Mouse (Mus musculus) spleen, adult 2 months (tissue): ENCODE results near the gene Adcy2. TPM values are rescaled to one million over a fixed set of nuclear protein-coding genes. Genes with fewer than 3 reads are reported as not detected.

Experiments
- DNase-seq, 2 experiments: peaks; one replicate each; pipeline versions ENCODE4 v3.0.0 to v3.0.0-alpha.2; 2012 to 2021; ENCODE audit warnings: low spot score in 2 of 2, low read depth in 1 of 2
- H3K27ac ChIP-seq: fragments of 200-500 bp; 2 replicates; pipeline ENCODE4 v1.5.1; 2012; ENCODE audit warnings: low read length, inconsistent platforms; ENCODE audit not compliant: insufficient read depth
- H3K27me3 ChIP-seq: fragments of 200-500 bp; 2 replicates; pipeline ENCODE4 v1.6.1; 2012; ENCODE audit warnings: mild to moderate bottlenecking, moderate library complexity, low read length, inconsistent platforms; ENCODE audit not compliant: control insufficient read depth, insufficient read depth
- H3K36me3 ChIP-seq: fragments of 200-500 bp; 2 replicates; pipeline ENCODE4 v1.6.1; 2012; ENCODE audit warnings: mild to moderate bottlenecking, low read length, inconsistent platforms; ENCODE audit not compliant: control insufficient read depth, insufficient read depth
- H3K4me1 ChIP-seq: fragments of 200-500 bp; 2 replicates; pipeline ENCODE4 v1.6.1; 2011; ENCODE audit warnings: inconsistent platforms; ENCODE audit not compliant: control insufficient read depth, insufficient read depth, insufficient read length
- H3K4me3 ChIP-seq: fragments of 200-500 bp; 2 replicates; pipeline ENCODE4 v1.5.1; 2011; ENCODE audit warnings: mild to moderate bottlenecking, inconsistent platforms; ENCODE audit not compliant: insufficient read depth, insufficient read length; ENCODE audit errors: extremely low read depth
- CTCF ChIP-seq: fragments of 200-500 bp; IDR thresholded peaks from 2 replicates; pipeline ENCODE4 v1.5.1; 2011; ENCODE audit warnings: mild to moderate bottlenecking, inconsistent platforms; ENCODE audit not compliant: insufficient read depth, insufficient read length, insufficient replicate concordance; ENCODE audit errors: extremely low read depth
- POLR2A ChIP-seq: fragments of 200-500 bp; IDR thresholded peaks from 2 replicates; pipeline ENCODE4 v1.6.1; 2011; ENCODE audit warnings: low read depth, low read length, inconsistent platforms
- WGBS: fragments of 180-500 bp; shearing (Covaris S2); methylation state at CpG from one replicate; pipeline ENCODE4 v1.1.7; 2018; 5-methylcytosine and 5-hydroxymethylcytosine counted together
- polyA plus RNA-seq: library from polyadenylated mRNA; depleted of rRNA; stranded (reverse); fragments of >200 nt; gene quantifications from 2 replicates; pipeline ENCODE4 v1.2.3, GENCODE M21; 2012

Adcy2 gene
- polyA plus RNA-seq, 1 experiment: 0.25 TPM

DNA sequence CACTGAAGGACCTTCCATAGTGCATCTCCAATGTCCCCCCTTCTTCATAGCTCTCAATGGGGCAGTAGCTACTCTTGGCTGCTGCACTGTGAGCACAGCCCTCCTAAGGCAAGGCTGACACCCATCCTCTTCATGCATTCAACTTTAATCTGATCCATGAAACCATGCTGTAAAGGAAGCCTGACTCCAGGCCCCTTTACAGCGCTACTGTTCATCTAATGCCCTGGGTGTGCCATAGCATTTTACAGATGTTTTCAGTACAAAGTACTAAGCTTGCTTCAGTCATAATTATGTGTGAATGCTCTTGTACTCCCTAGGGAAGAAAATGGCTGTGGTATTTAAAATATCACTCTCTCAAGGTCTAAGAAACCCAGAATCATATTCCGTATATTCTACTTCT, 23.9 kb upstream of the Adcy2 start:
- no peak for DNase-seq
- Histone ChIP-seq H3K27ac (no peak overlapping the region), H3K27me3 (no peaks in the 10 kb centered on the region), H3K36me3 (no peaks in the 10 kb centered on the region), H3K4me3 (no peak overlapping the region), H3K4me1 (no peaks in the 10 kb centered on the region)
- 92% methylated on average over 2 of the region's 2 CpGs for WGBS
- TF ChIP-seq CTCF (no peak), POLR2A (no peak)

DNA sequence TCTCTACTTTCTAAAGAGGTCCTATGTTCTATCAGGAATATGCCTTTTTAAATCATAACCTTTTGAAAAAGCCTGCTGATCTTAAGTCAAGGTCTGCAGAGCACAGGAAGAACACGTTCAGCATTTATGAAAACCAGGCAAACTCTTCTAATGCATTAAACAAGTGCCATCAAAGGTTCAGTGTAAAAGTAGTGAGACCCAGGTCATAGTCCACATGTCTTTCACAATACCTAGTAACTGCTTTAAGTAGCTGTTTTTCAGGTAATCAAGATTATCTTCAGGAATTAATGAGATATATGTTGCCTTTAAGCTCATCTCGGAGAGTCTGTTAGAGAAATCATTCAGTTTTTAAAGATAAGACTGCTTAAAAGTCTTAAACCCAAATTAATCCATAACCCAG, 21.2 kb upstream of the Adcy2 start:
- WGBS: 80% methylated on average over 2 of the region's 2 CpGs
- Histone ChIP-seq H3K4me1 (no peaks in the 10 kb centered on the region), H3K36me3 (no peaks in the 10 kb centered on the region), H3K27ac (no peak overlapping the region), H3K27me3 (no peaks in the 10 kb centered on the region), H3K4me3 (no peak overlapping the region)
- TF ChIP-seq CTCF (no peak), POLR2A (no peak)
- no peak for DNase-seq

DNA sequence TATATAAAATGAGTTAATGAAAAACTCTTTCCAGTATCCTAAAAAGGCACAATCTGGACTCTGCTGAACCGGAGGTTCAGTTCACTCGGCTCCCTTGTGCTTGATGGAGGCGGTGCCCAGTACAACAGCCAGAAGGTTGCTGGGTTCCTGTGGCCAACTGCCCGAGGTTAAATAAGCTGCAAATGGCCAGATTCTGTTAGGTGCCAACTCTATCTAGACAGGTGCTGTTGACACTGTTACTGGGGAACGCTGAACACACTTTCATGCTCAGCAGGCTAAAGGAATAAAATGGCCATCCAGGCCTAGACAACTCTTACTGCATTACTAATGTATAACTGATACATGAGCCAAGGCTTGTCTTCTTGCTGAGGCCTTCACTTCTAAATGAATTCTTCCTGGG, 7.6 kb upstream of the Adcy2 start:
- no peaks in the 10 kb centered on the region for H3K36me3 ChIP-seq
- H3K4me1 ChIP-seq: no peaks in the 10 kb centered on the region
- H3K27me3 ChIP-seq: no peaks in the 10 kb centered on the region
- H3K4me3 ChIP-seq: no peak overlapping the region
- no peak for TF ChIP-seq CTCF
- TF ChIP-seq POLR2A: no peak
- no peak for DNase-seq
- WGBS: 80% methylated on average over 5 of the region's 5 CpGs
- no peak overlapping the region for H3K27ac ChIP-seq

DNA sequence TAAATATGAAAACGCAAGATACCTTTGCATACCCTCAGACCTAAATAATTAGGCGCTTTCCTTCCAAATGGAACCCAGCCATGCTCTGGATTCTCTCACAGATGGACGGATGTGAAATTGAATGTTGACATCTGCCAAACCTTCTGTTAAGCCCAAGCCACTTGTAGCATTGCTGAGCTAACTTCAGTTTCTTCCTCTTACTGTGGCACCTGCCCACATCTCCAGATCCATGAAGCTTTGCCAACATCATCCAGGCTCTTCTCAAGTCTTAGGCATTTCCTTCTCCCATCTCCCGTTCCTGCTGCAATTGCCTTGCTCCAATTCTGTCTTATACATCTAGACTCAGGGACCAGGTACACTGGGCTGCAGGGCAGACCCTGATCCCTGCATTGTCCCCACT, 6.8 kb upstream of the Adcy2 start:
- WGBS: 83% methylated on average over 4 of the region's 4 CpGs
- Histone ChIP-seq H3K27me3 (no peaks in the 10 kb centered on the region), H3K4me3 (no peak overlapping the region), H3K4me1 (no peaks in the 10 kb centered on the region), H3K27ac (no peak overlapping the region), H3K36me3 (no peaks in the 10 kb centered on the region)
- TF ChIP-seq POLR2A (no peak), CTCF (no peak)
- DNase-seq: no peak

DNA sequence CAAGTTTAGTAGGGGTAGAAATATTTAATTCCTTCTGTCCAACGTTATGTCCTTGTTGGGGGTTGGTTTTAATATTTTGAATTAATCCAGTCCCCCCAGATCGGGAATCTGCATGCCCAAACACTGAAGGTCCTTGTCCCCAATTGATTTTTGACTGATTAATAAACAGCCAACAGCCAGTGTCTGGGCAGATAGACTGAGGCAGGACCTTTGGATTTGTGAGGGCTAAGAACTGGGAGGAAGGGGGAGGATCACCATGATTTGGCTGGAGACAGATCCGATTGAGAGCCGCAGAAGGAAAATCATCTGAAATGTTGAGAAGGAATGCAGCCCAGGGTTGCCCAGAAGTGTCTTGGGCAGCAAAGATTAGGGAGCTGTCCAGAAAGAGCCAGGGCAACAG, 5.1 kb upstream of the Adcy2 start:
- Histone ChIP-seq H3K36me3 (no peaks in the 10 kb centered on the region), H3K27ac (no peak overlapping the region), H3K27me3 (no peaks in the 10 kb centered on the region), H3K4me3 (no peak overlapping the region), H3K4me1 (no peaks in the 10 kb centered on the region)
- 76% methylated on average over 4 of the region's 4 CpGs for WGBS
- TF ChIP-seq POLR2A (no peak), CTCF (no peak)
- no peak for DNase-seq

DNA sequence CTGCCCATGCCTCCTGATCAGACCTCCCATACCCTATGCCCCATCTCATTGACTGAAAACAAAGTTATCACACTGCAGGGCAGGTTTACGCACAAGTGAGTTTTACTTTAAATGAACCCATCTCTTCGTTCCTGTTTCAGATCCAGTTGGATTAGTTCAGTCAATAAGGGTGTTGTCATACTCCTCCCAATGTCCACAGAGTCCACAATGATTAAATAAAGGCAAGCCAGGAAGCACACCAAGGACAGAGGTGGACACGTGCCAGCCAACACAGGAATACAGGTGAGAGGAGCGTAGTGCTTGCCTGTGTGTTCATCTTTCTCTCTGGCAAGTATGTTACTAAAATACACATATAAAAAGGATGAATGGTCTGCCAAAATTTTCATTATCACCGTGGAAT, 3.3 kb upstream of the Adcy2 start:
- H3K4me3 ChIP-seq: no peak overlapping the region
- DNase-seq: no peak
- 77% methylated on average over 5 of the region's 5 CpGs for WGBS

DNA sequence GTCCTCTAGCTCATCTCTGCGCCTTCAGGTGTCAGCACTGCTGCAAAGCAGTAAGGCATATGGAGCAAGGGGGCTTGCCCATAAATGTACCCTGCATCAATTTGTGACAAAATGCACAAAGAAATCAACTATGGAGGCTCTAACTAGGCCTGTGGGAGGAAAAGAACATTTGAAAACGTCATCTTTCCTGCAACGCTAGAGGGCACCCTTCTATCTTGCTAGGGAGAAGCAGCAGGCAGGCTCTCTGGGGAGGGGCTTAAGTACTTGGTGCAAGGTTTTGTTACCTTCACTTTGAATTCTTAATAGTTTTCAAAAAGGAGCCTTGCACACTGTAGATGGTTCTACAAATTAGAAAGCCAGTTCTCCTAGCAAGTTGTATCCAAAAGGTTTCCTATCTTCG, 2.8 kb upstream of the Adcy2 start:
- Histone ChIP-seq H3K27me3 (no peaks in the 10 kb centered on the region), H3K36me3 (no peaks in the 10 kb centered on the region), H3K27ac (no peak overlapping the region), H3K4me1 (no peaks in the 10 kb centered on the region), H3K4me3 (no peak overlapping the region)
- 31% methylated on average over 4 of the region's 4 CpGs for WGBS
- no peak for TF ChIP-seq CTCF
- TF ChIP-seq POLR2A: no peak
- no peak for DNase-seq

More for the DNA sequence above, 3.3 kb upstream of the Adcy2 start:
- TF ChIP-seq POLR2A: no peak
- no peak for TF ChIP-seq CTCF
- H3K4me1 ChIP-seq: no peaks in the 10 kb centered on the region
- H3K36me3 ChIP-seq: no peaks in the 10 kb centered on the region
- H3K27me3 ChIP-seq: no peaks in the 10 kb centered on the region
- H3K27ac ChIP-seq: no peak overlapping the region

DNA sequence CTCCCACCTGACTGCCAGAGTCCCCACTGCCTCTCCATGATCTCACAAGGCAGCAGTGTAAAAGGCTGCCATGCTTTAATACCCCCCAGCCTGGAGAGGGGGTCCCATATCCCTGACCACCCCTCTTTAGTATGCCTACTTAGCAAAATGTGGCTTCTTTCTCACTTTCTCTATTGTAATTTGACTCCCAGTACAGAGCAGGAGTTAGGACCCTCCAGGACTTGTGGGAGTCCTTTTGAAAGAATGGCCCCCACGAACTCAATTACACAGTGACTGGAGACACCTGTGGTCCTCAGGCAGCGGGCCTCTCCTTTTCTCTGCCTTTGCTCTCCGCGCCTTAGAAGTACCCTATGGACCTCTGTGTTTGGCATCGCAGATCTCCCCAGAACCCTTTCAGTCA, 485 bp upstream of the Adcy2 start:
- H3K27me3 ChIP-seq: no peaks in the 10 kb centered on the region
- no peak overlapping the region for H3K4me3 ChIP-seq
- TF ChIP-seq POLR2A (no peak), CTCF (no peak)
- no peaks in the 10 kb centered on the region for H3K4me1 ChIP-seq
- WGBS: 70% methylated on average over 5 of the region's 5 CpGs
- no peak overlapping the region for H3K27ac ChIP-seq
- DNase-seq: no peak
- H3K36me3 ChIP-seq: no peaks in the 10 kb centered on the region
